Mouse (Mus musculus) CH12.LX (cell line): ENCODE results near the gene Lsg1. TPM values are rescaled to one million over a fixed set of nuclear protein-coding genes. Genes with fewer than 3 reads are reported as not detected.

ENCODE experiments used
- DNase-seq: peaks from one replicate; pipeline ENCODE4 v3.0.0-alpha.2; 2013; ENCODE audit errors: extremely low read depth
- H3K27ac ChIP-seq: 2 replicates; pipeline ENCODE4 v1.5.1; 2012; ENCODE audit warnings: low read depth, mild to moderate bottlenecking, control low read depth, moderate library complexity; ENCODE audit not compliant: insufficient read depth
- H3K27me3 ChIP-seq: replicated peaks from 2 replicates; pipeline ENCODE3; 2012; ENCODE audit warnings: inconsistent platforms
- H3K36me3 ChIP-seq, 2 experiments: replicated peaks in 1 of 2; 2 replicates each; pipeline versions ENCODE3 to v1.6.1; 2012; ENCODE audit warnings: inconsistent platforms in 1 of 2, low read length in 1 of 2, mild to moderate bottlenecking in 1 of 2, mixed read lengths in 1 of 2, moderate library complexity in 1 of 2; ENCODE audit not compliant: control insufficient read depth in 1 of 2, insufficient read depth in 1 of 2
- H3K4me1 ChIP-seq, 2 experiments: 2 replicates each; pipeline ENCODE4 v1.6.1; 2012; ENCODE audit warnings: inconsistent platforms in 1 of 2, moderate library complexity in 1 of 2; ENCODE audit not compliant: insufficient read depth in 2 of 2, control insufficient read depth in 1 of 2
- H3K4me2 ChIP-seq: 2 replicates; pipeline ENCODE4 v1.6.1; 2012; ENCODE audit warnings: low read depth, mild to moderate bottlenecking, control low read depth; ENCODE audit not compliant: poor library complexity, insufficient read depth, severe bottlenecking
- H3K4me3 ChIP-seq, 3 experiments: fragments of 150-350 bp in 1 of 3; sonication (generic) in 1 of 3; replicated peaks in 1 of 3; 2 replicates each; pipeline versions ENCODE3 to v1.5.1; 2011 to 2012; ENCODE audit warnings: low read depth in 2 of 3, low read length in 2 of 3, mild to moderate bottlenecking in 2 of 3, moderate library complexity in 2 of 3, control low read depth in 1 of 3, improper control_type of control experiment in 1 of 3, inconsistent platforms in 1 of 3, mixed read lengths in 1 of 3; ENCODE audit not compliant: poor library complexity in 1 of 3
- H3K79me2 ChIP-seq: replicated peaks from 2 replicates; pipeline ENCODE4 v1.6.1; 2012; ENCODE audit warnings: mild to moderate bottlenecking, moderate library complexity; ENCODE audit not compliant: control insufficient read depth, poor library complexity, insufficient read depth, severe bottlenecking; ENCODE audit errors: extremely low read depth
- H3K9ac ChIP-seq: 2 replicates; pipeline ENCODE4 v1.6.1; 2012; ENCODE audit warnings: low read depth, mild to moderate bottlenecking, control low read depth, moderate library complexity; ENCODE audit not compliant: insufficient read depth
- H3K9me3 ChIP-seq: replicated peaks from 2 replicates; pipeline ENCODE3; 2012; ENCODE audit warnings: low read length, inconsistent platforms, mixed read lengths
- CHD1 ChIP-seq: IDR thresholded peaks from 2 replicates; pipeline ENCODE4 v1.6.1; 2012; ENCODE audit warnings: low read depth, low read length, improper control_type of control experiment, inconsistent platforms
- ELF1 ChIP-seq: IDR thresholded peaks from 2 replicates; pipeline ENCODE4 v1.6.1; 2014; ENCODE audit warnings: low read depth, mild to moderate bottlenecking, inconsistent platforms, low read length, improper control_type of control experiment
- EP300 ChIP-seq: IDR thresholded peaks from 2 replicates; pipeline ENCODE4 v1.6.1; 2011; ENCODE audit warnings: low read length, improper control_type of control experiment
- ETS1 ChIP-seq: conservative IDR thresholded peaks from 2 replicates; pipeline ENCODE4 v1.6.1; 2012; ENCODE audit warnings: low read depth, mild to moderate bottlenecking, inconsistent platforms, low read length, improper control_type of control experiment, moderate library complexity
- HCFC1 ChIP-seq: IDR thresholded peaks from 2 replicates; pipeline ENCODE4 v1.6.1; 2012; ENCODE audit warnings: low read depth, mild to moderate bottlenecking, inconsistent platforms, low read length, improper control_type of control experiment
- JUN ChIP-seq: IDR thresholded peaks from 2 replicates; pipeline ENCODE4 v1.6.1; 2011; ENCODE audit warnings: low read depth, mild to moderate bottlenecking, low read length, improper control_type of control experiment, moderate library complexity; ENCODE audit not compliant: insufficient read depth
- KAT2A ChIP-seq: IDR thresholded peaks from 2 replicates; pipeline ENCODE4 v1.6.1; 2012; ENCODE audit warnings: low read length, improper control_type of control experiment, inconsistent platforms; ENCODE audit not compliant: insufficient replicate concordance
- MAZ ChIP-seq: IDR thresholded peaks from 2 replicates; pipeline ENCODE4 v1.6.1; 2012; ENCODE audit warnings: low read depth, mild to moderate bottlenecking, inconsistent platforms, low read length, improper control_type of control experiment, moderate library complexity
- MXI1 ChIP-seq: IDR thresholded peaks from 2 replicates; pipeline ENCODE4 v1.6.1; 2011; ENCODE audit warnings: mild to moderate bottlenecking, low read depth, low read length, improper control_type of control experiment
- NRF1 ChIP-seq: IDR thresholded peaks from 2 replicates; pipeline ENCODE4 v1.6.1; 2014; ENCODE audit warnings: low read depth, mild to moderate bottlenecking, inconsistent platforms, low read length, improper control_type of control experiment, moderate library complexity
- POLR2A ChIP-seq: IDR thresholded peaks from 2 replicates; pipeline ENCODE4 v1.6.1; 2011; ENCODE audit warnings: low read depth, mild to moderate bottlenecking, improper control_type of control experiment, low read length
- POLR2AphosphoS2 ChIP-seq: IDR thresholded peaks from 2 replicates; pipeline ENCODE4 v1.6.1; 2011; ENCODE audit warnings: low read depth, low read length, improper control_type of control experiment
- SIN3A ChIP-seq: IDR thresholded peaks from 2 replicates; pipeline ENCODE4 v1.6.1; 2012; ENCODE audit warnings: low read length, improper control_type of control experiment, inconsistent platforms
- SMC3 ChIP-seq: IDR thresholded peaks from 2 replicates; pipeline ENCODE4 v1.6.1; 2011; ENCODE audit warnings: low read depth, low read length, improper control_type of control experiment
- TCF12 ChIP-seq: IDR thresholded peaks from 2 replicates; pipeline ENCODE4 v1.6.1; 2014; ENCODE audit warnings: low read depth, mild to moderate bottlenecking, inconsistent platforms, low read length, improper control_type of control experiment
- ZKSCAN1 ChIP-seq: IDR thresholded peaks from 2 replicates; pipeline ENCODE4 v1.6.1; 2012; ENCODE audit warnings: low read depth, inconsistent platforms, low read length, improper control_type of control experiment, borderline replicate concordance
- ZMIZ1 ChIP-seq: IDR thresholded peaks from 2 replicates; pipeline ENCODE4 v1.6.1; 2012; ENCODE audit warnings: low read depth, mild to moderate bottlenecking, inconsistent platforms, low read length, improper control_type of control experiment
- dilution Hi-C: fragments of 300-500 bp; cut with MboI; formaldehyde crosslinking; loops from 2 replicates; pipeline ENCODE4 v1.14.3; 2020; ENCODE audit warnings: low sequenced_read_pairs; ENCODE audit not compliant: extremely low pct_unique_long_range_greater_than_20kb, extremely low pct_ligation_motif_present
- in situ Hi-C: fragments of 300-500 bp; cut with MboI; formaldehyde crosslinking; loops from 3 replicates; pipeline ENCODE4 v1.14.3; 2019; ENCODE audit warnings: low sequenced_read_pairs, low pct_ligation_motif_present, low pct_unique_long_range_greater_than_20kb, mixed read lengths
- polyA plus RNA-seq: library from polyadenylated mRNA; unstranded; fragments of >175 nt; gene quantifications from 2 replicates; pipeline ENCODE4 v1.2.1, GENCODE M21; 2012; ENCODE audit warnings: low read depth; ENCODE audit not compliant: insufficient read length
- total RNA-seq, 2 experiments: library from RNA; depleted of rRNA; stranded (reverse); fragments of 300-350 nt in 1 of 2; fragments of >200 nt in 1 of 2; gene quantifications; 2 replicates each; pipeline ENCODE4 v1.2.3; 2012 to 2014

The Lsg1 gene
- total and polyA plus RNA-seq, 3 experiments, result 58.4 to 189 (median 94.7) TPM

- Histone ChIP-seq H3K4me3 (no peak overlapping the region), H3K36me3 (no peaks in the 10 kb centered on the region), H3K27ac (no peak overlapping the region), H3K27me3 (no peaks in the 10 kb centered on the region), H3K4me2 (no peak overlapping the region), H3K9me3 (no peaks in the 10 kb centered on the region), H3K9ac (no peak overlapping the region), H3K79me2 (no peaks in the 10 kb centered on the region), H3K4me1 (peaks cover 12 to 40% of the 10 kb centered on the region in 2 experiments)
- in situ Hi-C loops (no loop called here), dilution Hi-C loops (no loop called here)
- TF ChIP-seq ETS1 (no peak), MXI1 (no peak), KAT2A (no peak), CHD1 (no peak), SIN3A (no peak), HCFC1 (no peak)
- no peak for DNase-seq
Measured at GRCm38 (mm10) chr16:30623645-30624044, 36.3 kb upstream of the Lsg1 start.

GRCm38 (mm10) chr16:30616281-30616680, 28.9 kb upstream of the Lsg1 start:
- in situ Hi-C loops (no loop called here), dilution Hi-C loops (no loop called here)
- no peak overlapping the region for H3K4me2 ChIP-seq
- no peak overlapping the region for H3K9ac ChIP-seq
- peaks cover 19 to 26% of the 10 kb centered on the region in 2 experiments for H3K4me1 ChIP-seq
- TF ChIP-seq HCFC1, result no peak
- TF ChIP-seq TCF12, result no peak
- TF ChIP-seq ZMIZ1, result no peak
- no peak for TF ChIP-seq NRF1
- no peak for TF ChIP-seq POLR2AphosphoS2
- no peak for TF ChIP-seq CHD1
- TF ChIP-seq MAZ, result no peak
- TF ChIP-seq EP300, result no peak
- TF ChIP-seq, all 38 proteins: peak for 0
- no peak for DNase-seq
- H3K27me3 ChIP-seq, result peaks cover 2% of the 10 kb centered on the region
- H3K4me3 ChIP-seq, result no peak overlapping the region
- H3K36me3 ChIP-seq, result no peaks in the 10 kb centered on the region
- no peaks in the 10 kb centered on the region for H3K9me3 ChIP-seq
- no peaks in the 10 kb centered on the region for H3K79me2 ChIP-seq
- no peak overlapping the region for H3K27ac ChIP-seq

- peaks cover 19 to 35% of the 10 kb centered on the region in 2 experiments for H3K4me1 ChIP-seq
- H3K9ac ChIP-seq, result no peak overlapping the region
- TF ChIP-seq POLR2A (no peak), ZKSCAN1 (no peak), SMC3 (no peak), NRF1 (no peak), ELF1 (no peak), POLR2AphosphoS2 (no peak), HCFC1 (no peak), JUN (no peak)
- H3K27me3 ChIP-seq, result peaks cover 2% of the 10 kb centered on the region
- dilution Hi-C loops (no loop called here), in situ Hi-C loops (no loop called here)
- no peaks in the 10 kb centered on the region for H3K9me3 ChIP-seq
- no peaks in the 10 kb centered on the region for H3K36me3 ChIP-seq
- H3K79me2 ChIP-seq, result no peaks in the 10 kb centered on the region
- H3K4me2 ChIP-seq, result no peak overlapping the region
- no peak for DNase-seq
- H3K4me3 ChIP-seq, result no peak overlapping the region
- no peak overlapping the region for H3K27ac ChIP-seq
Measured at GRCm38 (mm10) chr16:30614705-30615317, 27.4 kb upstream of the Lsg1 start.
